Mouse (Mus musculus) CD4-positive, CD25-positive, alpha-beta regulatory T cell (primary cell): ENCODE data around the gene Apmap. TPM values are rescaled to one million over a fixed set of nuclear protein-coding genes. Genes with fewer than 3 reads are reported as not detected.

ENCODE experiments used
- polyA plus RNA-seq: library from polyadenylated mRNA; unstranded; fragments of 100-300 nt; shearing (Covaris generic); gene quantifications from one replicate; pipeline ENCODE4 v1.2.1, GENCODE M21; 2017

Gene Apmap
- 30.5 TPM for polyA plus RNA-seq

DNA sequence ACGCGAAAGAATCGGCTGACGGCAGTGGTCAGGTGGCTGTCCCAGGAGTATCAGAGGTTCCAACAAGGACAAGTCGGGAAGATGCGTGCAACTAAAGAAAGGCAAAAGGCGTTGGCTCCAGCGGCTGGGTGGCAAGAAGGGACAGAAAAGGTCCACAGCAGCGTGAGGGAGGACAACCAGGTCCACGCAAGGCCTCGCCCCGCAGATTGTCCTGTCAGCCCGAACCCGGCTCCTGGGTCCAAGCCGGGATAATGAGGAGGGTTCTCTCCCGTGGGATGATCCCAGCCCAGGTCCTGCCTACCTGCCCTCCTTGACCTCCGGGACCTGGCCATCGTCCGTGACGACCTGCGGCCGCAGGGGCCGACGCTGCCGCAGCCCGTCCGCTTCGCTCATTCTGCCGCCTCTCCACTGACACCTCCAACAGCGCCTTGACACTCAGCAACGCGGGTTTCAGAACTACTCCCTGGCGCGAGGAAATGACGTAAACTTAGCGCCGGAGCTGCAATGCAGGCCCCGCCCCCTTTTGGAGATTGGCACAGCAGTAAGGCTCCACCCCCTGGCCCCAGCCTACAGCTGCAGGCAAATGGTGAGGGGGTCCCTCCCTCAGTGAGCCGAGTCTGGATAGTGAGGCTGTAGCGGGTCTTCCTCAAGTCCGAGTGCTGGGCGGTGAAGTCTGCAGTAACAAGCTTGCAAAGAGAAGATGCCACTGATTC lies at the start of gene Apmap:
TSS of gene Apmap (minus strand) at position 481 of the 713 bp plus-strand sequence.

DNA sequence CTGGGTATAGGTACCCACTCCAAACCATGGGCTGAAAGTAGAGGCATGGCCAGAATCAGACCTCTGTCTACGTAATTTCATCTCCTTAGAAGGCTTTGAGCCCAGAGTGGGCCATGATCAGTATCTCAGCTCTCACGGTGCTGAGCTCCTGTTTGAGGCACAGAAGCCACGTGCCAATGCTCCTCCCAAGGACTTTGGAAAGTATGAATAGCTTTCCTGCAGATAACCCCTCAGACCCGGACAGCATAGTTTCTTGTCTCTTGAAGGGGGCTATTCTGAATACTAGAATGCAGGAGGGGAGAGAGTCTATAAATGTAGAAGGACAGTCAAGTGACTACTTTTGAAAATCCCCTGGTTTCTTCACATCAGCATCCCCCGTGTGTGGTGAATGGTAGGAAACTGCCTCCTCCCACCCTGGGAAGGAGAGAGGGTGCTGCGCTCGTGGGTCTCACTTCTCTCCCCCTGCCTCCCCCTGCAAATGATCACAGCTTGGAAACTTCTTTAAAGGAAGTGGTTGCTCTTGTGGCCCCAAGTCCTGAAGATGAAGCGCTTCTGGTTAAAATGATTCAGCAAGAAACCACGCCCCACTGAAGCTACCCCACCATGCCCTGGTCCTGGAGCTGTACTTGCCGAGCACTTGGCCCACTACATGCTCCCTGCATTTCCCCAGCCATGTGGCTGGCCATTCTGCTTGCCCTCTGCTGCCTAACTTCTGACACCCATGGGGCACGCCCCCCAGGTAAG lies 38.3 kb downstream of the Apmap start, which contains the start of gene Cst7:
TSS of gene Cst7 (plus strand) at position 569 of the 744 bp plus-strand sequence.

Other genes starting within 250 kb of the Apmap start
- gene 3300002I08Rik, start 245.8 kb downstream of the Apmap start, polyA plus RNA-seq: 9.1 TPM
- gene Zfp442, start 157.1 kb downstream of the Apmap start, polyA plus RNA-seq: 7.4 TPM
- 0.42 TPM for gene Zfp345, start 123.5 kb downstream of the Apmap start, polyA plus RNA-seq
- gene Cst7, start 38.2 kb downstream of the Apmap start, polyA plus RNA-seq: 115 TPM
- 52.2 TPM for gene Acss1, start 59.9 kb upstream of the Apmap start, polyA plus RNA-seq
- 0.05 TPM for gene Vsx1, start 80.8 kb upstream of the Apmap start, polyA plus RNA-seq
- gene Entpd6, start 140.5 kb upstream of the Apmap start, polyA plus RNA-seq: 61.2 TPM
- 80.7 TPM for gene Pygb, start 178.2 kb upstream of the Apmap start, polyA plus RNA-seq